Mouse (Mus musculus): ENCODE measurements around the gene Dhx36. TPM values are rescaled to one million over a fixed set of nuclear protein-coding genes. Genes with fewer than 3 reads are reported as not detected.

The Dhx36 gene
- total RNA-seq (2015; ENCODE audit: low replicate concordance) (17.3 and 19.2 TPM in 2 replicates), total RNA-seq (2017; ENCODE audit: low replicate concordance) (17.1 and 19.1 TPM in 2 replicates)

- peak; percentile 100 for ATAC-seq (replicated peaks; ENCODE audit: low FRiP score, poor library complexity, severe bottlenecking)
Measured at GRCm38 (mm10) chr3:62506488-62507205, at the start of gene Dhx36. Gene Dhx36 (minus strand): TSS chr3:62507004.

GRCm38 (mm10) chr3:62527593-62527992 lies 20.8 kb upstream of the Dhx36 start:
- no peak for ATAC-seq (replicated peaks; ENCODE audit: low FRiP score, poor library complexity, severe bottlenecking)

GRCm38 (mm10) chr3:62527160-62527559 lies 20.4 kb upstream of the Dhx36 start:
- ATAC-seq (replicated peaks; ENCODE audit: low FRiP score, poor library complexity, severe bottlenecking), result no peak

GRCm38 (mm10) chr3:62507206-62507647 lies 423 bp upstream of the Dhx36 start:
- no peak; the same call in 1 of the 2 replicates for ATAC-seq (replicated peaks; ENCODE audit: low FRiP score, poor library complexity, severe bottlenecking)

- no peak for ATAC-seq (replicated peaks; ENCODE audit: low FRiP score, poor library complexity, severe bottlenecking)
Measured at GRCm38 (mm10) chr3:62505166-62505900, 1.5 kb downstream of the Dhx36 start.

- ATAC-seq (replicated peaks; ENCODE audit: low FRiP score, poor library complexity, severe bottlenecking), result no peak
Measured at GRCm38 (mm10) chr3:62499327-62499726, 7.5 kb downstream of the Dhx36 start.

- no peak for ATAC-seq (replicated peaks; ENCODE audit: low FRiP score, poor library complexity, severe bottlenecking)
Measured at GRCm38 (mm10) chr3:62492568-62492967, 14.2 kb downstream of the Dhx36 start.

- no peak for ATAC-seq (replicated peaks; ENCODE audit: low FRiP score, poor library complexity, severe bottlenecking)
Measured at GRCm38 (mm10) chr3:62484340-62484739, 22.5 kb downstream of the Dhx36 start.

GRCm38 (mm10) chr3:62470179-62470578 lies 36.6 kb downstream of the Dhx36 start:
- no peak for ATAC-seq (replicated peaks; ENCODE audit: low FRiP score, poor library complexity, severe bottlenecking)

- no peak for ATAC-seq (replicated peaks; ENCODE audit: low FRiP score, poor library complexity, severe bottlenecking)
Measured at GRCm38 (mm10) chr3:62464276-62464675, 42.5 kb downstream of the Dhx36 start.

- no peak for ATAC-seq (replicated peaks; ENCODE audit: low FRiP score, poor library complexity, severe bottlenecking)
Measured at GRCm38 (mm10) chr3:62459483-62459882, 47.3 kb downstream of the Dhx36 start.

- ATAC-seq (replicated peaks; ENCODE audit: low FRiP score, poor library complexity, severe bottlenecking), result no peak
Measured at GRCm38 (mm10) chr3:62458284-62459013, 48.4 kb downstream of the Dhx36 start.

GRCm38 (mm10) chr3:62455854-62456253 lies 51.0 kb downstream of the Dhx36 start:
- ATAC-seq (replicated peaks; ENCODE audit: low FRiP score, poor library complexity, severe bottlenecking), result no peak

- no peak for ATAC-seq (replicated peaks; ENCODE audit: low FRiP score, poor library complexity, severe bottlenecking)
Measured at GRCm38 (mm10) chr3:62454096-62454495, 52.7 kb downstream of the Dhx36 start.

- ATAC-seq (replicated peaks; ENCODE audit: low FRiP score, poor library complexity, severe bottlenecking), result no peak
Measured at GRCm38 (mm10) chr3:62452961-62453360, 53.8 kb downstream of the Dhx36 start.

GRCm38 (mm10) chr3:62449871-62450496 lies 56.8 kb downstream of the Dhx36 start:
- ATAC-seq (replicated peaks; ENCODE audit: low FRiP score, poor library complexity, severe bottlenecking), result no peak

GRCm38 (mm10) chr3:62447151-62447550 lies 59.7 kb downstream of the Dhx36 start:
- ATAC-seq (replicated peaks; ENCODE audit: low FRiP score, poor library complexity, severe bottlenecking), result no peak

GRCm38 (mm10) chr3:62446271-62446670 lies 60.5 kb downstream of the Dhx36 start:
- ATAC-seq (replicated peaks; ENCODE audit: low FRiP score, poor library complexity, severe bottlenecking), result no peak

GRCm38 (mm10) chr3:62443582-62444194 lies 63.1 kb downstream of the Dhx36 start:
- no peak for ATAC-seq (replicated peaks; ENCODE audit: low FRiP score, poor library complexity, severe bottlenecking)

Data from erythroblast, adult 5-6 weeks (primary cell).